Mouse (Mus musculus) layer of hippocampus, adult 8-10 months (tissue): ENCODE measurements around the gene Tceal9. TPM values are rescaled to one million over a fixed set of nuclear protein-coding genes. Genes with fewer than 3 reads are reported as not detected.
"Not testable (repeated sequence)": the region's sequence is repeated elsewhere in the genome, so short reads cannot be mapped to it uniquely, and the experiment has no call there.

Source experiments
- DNase-seq, 2 experiments: peaks; one replicate each; pipeline ENCODE4 v3.0.0; 2022; ENCODE audit warnings: low spot score in 2 of 2
- total RNA-seq, 4 experiments: library from RNA; stranded (reverse); gene quantifications; 2 replicates each; pipeline ENCODE4 v1.2.4; 2022

Gene Tceal9
- total RNA-seq, 4 experiments from 2014 or later: 94.0 to 97.6 (median 95.5) TPM

DNA sequence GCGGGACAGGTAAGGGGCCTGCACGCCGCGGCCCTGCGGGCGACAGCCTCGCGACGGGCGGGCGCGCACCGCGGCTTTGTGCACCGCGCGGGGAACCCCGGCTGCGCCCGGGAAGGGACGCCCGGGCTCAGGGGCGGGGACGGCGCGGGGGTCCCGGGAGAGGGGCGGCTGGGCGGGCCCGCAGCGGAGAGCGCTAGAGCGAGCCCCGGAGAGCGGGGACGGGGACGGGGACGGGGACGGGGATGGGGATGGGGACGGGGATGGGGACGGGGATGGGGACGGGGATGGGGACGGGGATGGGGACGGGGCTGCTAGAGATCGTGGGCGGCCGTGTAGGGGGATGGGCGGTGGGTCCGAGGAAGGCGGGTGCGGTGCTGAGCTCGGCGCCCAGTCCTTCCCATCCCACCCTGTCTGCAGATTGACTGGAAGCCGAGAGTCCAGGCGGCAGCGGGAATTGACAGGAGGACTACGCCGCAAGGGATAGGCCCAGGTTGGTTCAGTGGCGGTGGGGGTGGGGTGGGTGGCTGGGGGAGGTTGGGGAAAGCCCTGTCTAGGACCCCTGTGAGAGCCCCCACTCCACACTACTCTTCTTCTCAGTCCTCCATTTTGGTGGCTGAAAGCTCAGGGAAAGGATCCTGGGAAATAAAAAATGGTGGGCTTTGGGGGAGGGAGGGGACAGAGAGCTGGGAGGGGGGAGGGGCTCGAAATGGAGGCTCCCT lies 25.7 kb downstream of the Tceal9 start:
- DNase-seq: not testable (repeated sequence)

GRCm38 (mm10) chrX:136274542-136274941 lies 29.7 kb downstream of the Tceal9 start:
- DNase-seq: no peak

DNA sequence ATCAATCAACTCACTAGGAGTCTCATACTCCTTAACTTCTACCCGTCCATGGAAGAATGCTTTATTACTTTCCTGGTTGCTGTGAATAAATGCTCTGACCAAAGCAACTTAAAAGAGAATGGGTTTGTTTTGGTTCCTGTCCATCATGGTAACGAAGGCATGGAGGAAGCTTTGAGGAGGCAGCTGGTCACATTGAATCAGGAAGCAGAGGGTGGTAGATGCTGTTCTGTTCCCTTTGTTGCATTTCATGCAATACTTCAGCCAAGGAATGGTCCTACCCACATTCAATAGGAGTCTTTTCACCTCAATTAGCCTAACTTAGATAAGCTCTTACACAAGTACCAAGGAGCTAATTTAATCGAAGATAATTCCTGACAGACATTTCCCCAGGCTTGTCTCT lies 30.5 kb downstream of the Tceal9 start:
- no peak for DNase-seq

- DNase-seq: no peak
Measured at GRCm38 (mm10) chrX:136277577-136277976, 32.7 kb downstream of the Tceal9 start.

DNA sequence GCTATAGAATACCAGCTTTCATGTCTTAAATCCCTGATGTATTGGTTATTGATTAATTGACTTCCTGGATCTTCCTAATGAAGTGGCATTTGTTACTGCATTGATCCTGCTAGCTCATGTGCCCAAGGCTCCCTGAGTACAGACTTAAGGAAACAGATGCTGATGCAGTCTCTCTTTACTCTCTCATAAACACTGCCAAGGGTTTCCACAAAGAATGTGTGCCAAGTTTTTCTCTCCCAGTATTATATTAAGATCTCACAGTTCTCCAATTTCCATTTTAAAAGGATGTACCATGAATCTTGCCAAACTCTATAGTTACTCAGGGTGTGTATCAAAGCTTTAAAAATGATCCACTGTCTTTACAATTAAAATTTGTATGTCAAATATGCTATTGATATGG lies 33.5 kb downstream of the Tceal9 start:
- no peak for DNase-seq

DNA sequence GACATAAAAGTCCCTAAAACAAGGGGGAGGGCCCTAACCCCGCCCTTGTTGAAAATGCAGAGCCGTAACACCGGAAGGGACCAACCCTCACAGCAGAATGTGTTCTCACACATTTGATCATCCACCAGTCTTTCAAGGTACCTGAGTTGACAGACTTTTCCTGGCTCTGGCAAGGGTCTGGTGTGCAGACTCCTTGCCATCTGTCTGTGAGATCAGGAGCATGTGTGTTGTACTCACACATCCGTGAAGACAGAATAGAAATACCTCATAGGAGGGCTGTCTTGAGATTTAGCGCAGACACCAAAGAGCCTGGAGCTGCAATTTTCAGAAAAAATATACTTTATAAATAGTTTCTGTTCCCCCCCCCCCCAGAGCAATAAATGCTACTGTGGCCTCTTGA lies 34.5 kb downstream of the Tceal9 start:
- DNase-seq: no peak

DNA sequence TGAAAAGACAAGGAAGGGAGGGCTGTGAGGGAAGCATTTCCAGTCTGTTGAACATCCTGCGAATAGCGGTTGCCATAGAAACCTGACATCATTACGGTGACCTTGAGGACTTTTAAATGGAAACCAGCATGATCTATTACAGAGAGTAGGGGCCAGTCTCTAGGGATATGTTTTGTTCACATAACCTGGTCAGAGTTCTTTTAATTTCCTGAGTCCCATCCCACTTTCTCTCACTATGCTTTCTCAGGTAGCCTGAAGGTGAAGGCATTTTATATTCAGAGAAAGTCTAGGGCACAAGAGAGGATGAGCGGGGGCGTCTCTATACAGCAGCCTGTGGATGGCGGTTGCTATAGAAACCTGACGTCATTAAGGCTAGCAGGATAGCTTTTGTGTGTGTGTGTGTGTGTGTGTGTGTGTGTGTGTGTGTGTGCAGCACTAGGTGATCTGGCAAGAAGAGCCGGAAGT lies 46.0 kb downstream of the Tceal9 start:
- peak; percentile 26 to 29 for DNase-seq

Other genes starting within 250 kb of the Tceal9 start
- gene Arxes1, start 211.7 kb upstream of the Tceal9 start, total RNA-seq: 10 to 100 TPM; 26.7 to 40.5 (median 33.8) TPM
- gene Bex2, start 176.8 kb upstream of the Tceal9 start, total RNA-seq: 100 to 1,000 TPM; 274 to 337 (median 308) TPM
- not detected for gene Nxf3, start 159.8 kb upstream of the Tceal9 start, total RNA-seq
- gene Bex4, start 106.1 kb upstream of the Tceal9 start, total RNA-seq: 10 to 100 TPM; 16.9 to 22.5 (median 19.1) TPM
- 10 to 100 TPM; 30.2 to 41.4 (median 34.4) TPM for gene Tceal8, start 72.7 kb upstream of the Tceal9 start, total RNA-seq
- gene Tceal5, start 41.2 kb upstream of the Tceal9 start, total RNA-seq: 100 to 1,000 TPM in 2 of 4 experiments, 10 to 100 TPM in 2; 74.5 to 139 (median 105) TPM
- 1 to 10 TPM in 3 of 4 experiments, under 1 TPM in 1; 0.67 to 2.5 (median 2.0) TPM for gene Tceal7, start 30.3 kb upstream of the Tceal9 start, total RNA-seq
- 10 to 100 TPM; 73.8 to 81.8 (median 79.0) TPM for gene Bex1, start 29.6 kb upstream of the Tceal9 start, total RNA-seq
- gene Bex3, start 25.2 kb downstream of the Tceal9 start, total RNA-seq: 100 to 1,000 TPM; 218 to 305 (median 262) TPM